Mouse (Mus musculus): ENCODE data around the gene Timm10. TPM values are rescaled to one million over a fixed set of nuclear protein-coding genes. Genes with fewer than 3 reads are reported as not detected.
A peak's percentile ranks its signal among the peaks of the same experiment; 100 is the strongest.

Gene Timm10
- polyA plus RNA-seq, 1 experiment = 90.3 TPM

DNA sequence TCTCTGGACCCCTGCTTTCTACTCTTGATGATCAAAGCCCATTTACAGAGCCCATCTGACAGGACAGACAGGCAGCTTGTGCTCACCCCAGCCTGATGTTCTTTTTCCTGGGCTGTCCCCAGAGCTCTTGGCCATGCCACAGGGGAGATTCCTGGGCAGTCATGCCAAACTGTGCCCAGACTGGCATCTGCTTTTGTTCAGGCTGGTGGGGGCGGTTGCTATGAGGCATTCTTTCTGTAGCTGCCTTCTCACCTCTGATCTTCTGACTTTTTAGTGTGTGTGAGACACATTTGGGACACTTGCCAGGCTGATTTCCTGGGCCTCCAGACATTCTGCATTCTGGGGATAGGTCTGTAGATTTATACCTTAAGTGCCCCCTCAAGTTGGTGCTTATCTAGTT lies 31.8 kb downstream of the Timm10 start:
- 86% methylated on average over 1 of the region's 1 CpGs for WGBS
- H3K36me3 ChIP-seq (ENCODE audit: control insufficient read depth, insufficient read depth, low read length) = no peaks in the 10 kb centered on the region
- DNase-seq = no peak
- no peak overlapping the region for H3K27ac ChIP-seq (ENCODE audit: insufficient read depth, low read depth, low read length)
- TF ChIP-seq CTCF (conservative IDR thresholded peaks at IDR 0.05; ENCODE audit: insufficient read depth, insufficient read length, low read depth, low read length) = no peak
- no peak for TF ChIP-seq POLR2A (IDR thresholded peaks at IDR 0.05; ENCODE audit: low read depth, low read length)
- H3K4me3 ChIP-seq (ENCODE audit: insufficient read depth, low read depth, low read length) = no peak overlapping the region
- no peaks in the 10 kb centered on the region for H3K4me1 ChIP-seq (ENCODE audit: control insufficient read depth, insufficient read depth, low read length)
- no peaks in the 10 kb centered on the region for H3K27me3 ChIP-seq (replicated peaks; ENCODE audit: control insufficient read depth, insufficient read depth, low read length)

DNA sequence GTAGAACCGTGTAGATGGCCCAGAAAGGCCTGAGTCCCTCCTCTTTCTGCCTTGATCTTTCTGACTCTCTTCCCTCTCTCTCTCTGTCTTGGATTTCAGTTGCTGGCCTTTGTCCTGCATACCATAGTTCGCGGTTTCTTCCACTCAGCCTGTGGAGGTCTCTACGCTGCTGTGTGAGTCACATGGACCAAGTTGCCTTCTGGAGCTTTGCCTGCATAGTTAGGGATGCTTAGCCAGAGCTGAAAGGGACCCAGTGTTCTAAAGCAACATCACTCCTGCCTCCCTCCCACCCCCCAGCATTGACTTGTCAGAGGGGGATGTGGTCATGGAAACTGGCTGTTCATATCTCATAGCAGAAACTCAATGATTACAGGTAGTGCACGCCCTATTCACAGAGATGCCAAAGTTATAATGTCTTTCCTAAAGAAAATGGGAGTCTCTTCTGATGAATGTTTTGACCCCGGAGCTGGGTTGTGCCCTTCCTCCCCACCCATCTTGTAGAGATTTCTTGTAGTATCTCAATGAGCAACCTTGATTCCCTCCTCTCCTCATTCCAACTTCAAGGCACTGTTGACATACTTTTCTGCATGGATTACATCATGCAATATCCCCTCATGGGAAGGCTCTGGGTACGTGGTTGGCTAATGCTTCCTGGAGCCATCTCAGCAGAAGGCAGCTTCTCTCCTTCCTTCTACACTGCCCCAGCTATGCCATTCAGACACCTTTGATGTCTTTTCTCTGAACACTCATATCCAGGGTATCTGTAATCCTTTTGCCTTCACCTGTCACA lies 33.4 kb downstream of the Timm10 start:
- Histone ChIP-seq H3K4me1 (ENCODE audit: control insufficient read depth, insufficient read depth, low read length) (no peaks in the 10 kb centered on the region), H3K4me3 (ENCODE audit: insufficient read depth, low read depth, low read length) (no peak overlapping the region), H3K36me3 (ENCODE audit: control insufficient read depth, insufficient read depth, low read length) (no peaks in the 10 kb centered on the region), H3K27me3 (replicated peaks; ENCODE audit: control insufficient read depth, insufficient read depth, low read length) (no peaks in the 10 kb centered on the region), H3K27ac (ENCODE audit: insufficient read depth, low read depth, low read length) (no peak overlapping the region)
- no peak for TF ChIP-seq CTCF (conservative IDR thresholded peaks at IDR 0.05; ENCODE audit: insufficient read depth, insufficient read length, low read depth, low read length)
- no peak for TF ChIP-seq POLR2A (IDR thresholded peaks at IDR 0.05; ENCODE audit: low read depth, low read length)
- DNase-seq = no peak
- WGBS = 74% methylated on average over 7 of the region's 7 CpGs

DNA sequence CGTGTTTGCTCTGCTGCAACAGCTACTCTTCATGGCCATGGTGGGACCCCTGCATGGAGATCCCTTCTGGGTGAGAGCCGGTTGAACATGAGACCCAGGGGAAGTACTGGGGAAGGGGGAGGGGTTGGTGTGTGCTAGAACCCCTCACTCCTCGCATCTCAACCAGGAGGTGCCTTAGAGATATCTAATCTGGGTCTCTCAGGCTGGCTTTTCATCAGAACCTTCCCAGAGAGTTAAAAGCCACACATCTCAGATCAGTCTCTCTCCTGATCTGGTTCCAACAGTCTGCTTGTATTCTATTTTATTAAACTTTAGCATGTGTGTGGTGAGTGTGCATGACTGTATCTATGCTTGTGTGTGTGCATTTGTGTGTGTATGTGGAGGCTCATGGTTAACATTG lies 34.6 kb downstream of the Timm10 start:
- Histone ChIP-seq H3K36me3 (ENCODE audit: control insufficient read depth, insufficient read depth, low read length) (no peaks in the 10 kb centered on the region), H3K4me1 (ENCODE audit: control insufficient read depth, insufficient read depth, low read length) (0 out of 2 replicates have a peak, but pooled peaks cover 3% of the 10 kb centered on the region), H3K27ac (ENCODE audit: insufficient read depth, low read depth, low read length) (no peak overlapping the region), H3K4me3 (ENCODE audit: insufficient read depth, low read depth, low read length) (no peak overlapping the region), H3K27me3 (replicated peaks; ENCODE audit: control insufficient read depth, insufficient read depth, low read length) (no peaks in the 10 kb centered on the region)
- no peak for DNase-seq
- no peak for TF ChIP-seq POLR2A (IDR thresholded peaks at IDR 0.05; ENCODE audit: low read depth, low read length)
- no peak for TF ChIP-seq CTCF (conservative IDR thresholded peaks at IDR 0.05; ENCODE audit: insufficient read depth, insufficient read length, low read depth, low read length)
- WGBS = 92% methylated on average over 3 of the region's 3 CpGs

DNA sequence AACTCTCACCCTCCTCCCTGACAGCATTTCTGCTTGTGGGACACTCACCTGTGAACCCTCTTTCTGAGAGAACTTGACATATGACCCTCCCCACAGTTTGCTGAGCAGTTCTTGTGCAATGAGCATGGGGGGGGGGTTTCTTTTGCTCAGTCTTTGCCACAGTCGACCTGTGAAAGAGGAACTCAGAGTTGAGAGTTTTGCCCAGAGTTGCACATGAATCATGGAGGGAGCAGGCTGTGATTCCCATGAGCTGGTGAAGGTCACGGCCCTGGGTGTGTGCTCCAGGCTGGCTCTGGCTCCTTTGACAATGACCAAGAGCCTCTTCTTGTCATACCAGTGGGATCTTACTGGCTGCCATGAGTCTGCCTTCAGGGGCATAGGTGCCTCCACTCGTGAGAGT lies 35.4 kb downstream of the Timm10 start:
- Histone ChIP-seq H3K4me1 (ENCODE audit: control insufficient read depth, insufficient read depth, low read length) (0 out of 2 replicates have a peak, but pooled peaks cover 3% of the 10 kb centered on the region), H3K36me3 (ENCODE audit: control insufficient read depth, insufficient read depth, low read length) (no peaks in the 10 kb centered on the region), H3K27me3 (replicated peaks; ENCODE audit: control insufficient read depth, insufficient read depth, low read length) (no peaks in the 10 kb centered on the region), H3K4me3 (ENCODE audit: insufficient read depth, low read depth, low read length) (no peak overlapping the region), H3K27ac (ENCODE audit: insufficient read depth, low read depth, low read length) (no peak overlapping the region)
- DNase-seq = no peak
- TF ChIP-seq CTCF (conservative IDR thresholded peaks at IDR 0.05; ENCODE audit: insufficient read depth, insufficient read length, low read depth, low read length) (no peak), POLR2A (IDR thresholded peaks at IDR 0.05; ENCODE audit: low read depth, low read length) (no peak)
- WGBS = 82% methylated on average over 3 of the region's 3 CpGs

DNA sequence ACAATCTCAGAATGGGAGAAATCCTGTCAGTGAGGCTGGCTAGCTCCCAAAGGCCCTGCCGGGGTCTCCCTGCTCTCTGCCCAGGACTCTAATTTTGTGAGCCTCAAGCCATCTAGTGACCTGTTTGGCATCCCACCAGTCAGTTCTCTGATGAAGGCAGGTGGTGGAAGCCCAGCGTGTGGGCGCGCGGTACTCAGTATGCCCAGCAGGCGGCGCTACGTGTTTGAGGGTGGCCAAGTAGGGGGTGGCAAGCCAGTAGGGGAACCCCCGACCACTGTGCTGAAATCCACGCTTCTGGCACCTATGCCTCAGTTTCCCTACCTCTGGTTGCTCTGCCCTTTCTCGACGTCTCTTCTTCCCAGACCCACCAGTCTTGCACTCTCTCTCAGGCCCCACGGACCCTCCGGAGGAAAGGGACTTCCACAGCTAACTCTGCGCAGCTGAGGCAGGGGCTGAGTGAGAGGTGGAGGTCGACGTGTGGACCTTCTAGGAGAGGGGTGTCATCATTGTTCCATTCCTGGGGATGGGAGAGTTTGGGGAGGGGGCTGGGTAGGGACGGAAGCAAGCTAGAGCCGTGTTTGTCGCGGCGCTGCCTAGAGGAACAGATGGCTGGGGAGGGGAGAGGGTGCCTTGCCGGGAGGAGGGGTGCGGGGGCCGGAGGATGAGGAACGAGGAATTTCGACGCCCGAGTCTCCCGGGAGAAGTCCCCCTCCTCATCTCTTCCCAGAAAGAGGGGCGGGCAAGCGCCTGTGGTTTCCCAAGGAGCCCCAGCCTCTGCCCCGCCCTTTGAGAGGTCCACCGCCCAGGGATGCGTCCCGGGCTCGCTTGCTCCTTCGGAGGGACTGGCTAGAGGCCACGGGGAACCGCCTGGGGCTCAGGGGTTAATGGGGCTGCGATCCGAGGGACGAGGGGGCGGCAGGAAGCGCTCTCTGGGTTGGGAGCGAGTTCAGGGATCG lies 39.1 kb downstream of the Timm10 start:
- H3K27me3 ChIP-seq (replicated peaks; ENCODE audit: control insufficient read depth, insufficient read depth, low read length) = no peaks in the 10 kb centered on the region
- peak; percentile 42 for DNase-seq
- no peak overlapping the region for H3K4me3 ChIP-seq (ENCODE audit: insufficient read depth, low read depth, low read length)
- 0 out of 2 replicates have a peak, but pooled peaks cover 3% of the 10 kb centered on the region for H3K4me1 ChIP-seq (ENCODE audit: control insufficient read depth, insufficient read depth, low read length)
- no peak overlapping the region for H3K27ac ChIP-seq (ENCODE audit: insufficient read depth, low read depth, low read length)
- H3K36me3 ChIP-seq (ENCODE audit: control insufficient read depth, insufficient read depth, low read length) = no peaks in the 10 kb centered on the region
- TF ChIP-seq POLR2A (IDR thresholded peaks at IDR 0.05; ENCODE audit: low read depth, low read length) = no peak
- peak; percentile 57 for TF ChIP-seq CTCF (conservative IDR thresholded peaks at IDR 0.05; ENCODE audit: insufficient read depth, insufficient read length, low read depth, low read length)
- 2% methylated on average over 46 of the region's 47 CpGs for WGBS

DNA sequence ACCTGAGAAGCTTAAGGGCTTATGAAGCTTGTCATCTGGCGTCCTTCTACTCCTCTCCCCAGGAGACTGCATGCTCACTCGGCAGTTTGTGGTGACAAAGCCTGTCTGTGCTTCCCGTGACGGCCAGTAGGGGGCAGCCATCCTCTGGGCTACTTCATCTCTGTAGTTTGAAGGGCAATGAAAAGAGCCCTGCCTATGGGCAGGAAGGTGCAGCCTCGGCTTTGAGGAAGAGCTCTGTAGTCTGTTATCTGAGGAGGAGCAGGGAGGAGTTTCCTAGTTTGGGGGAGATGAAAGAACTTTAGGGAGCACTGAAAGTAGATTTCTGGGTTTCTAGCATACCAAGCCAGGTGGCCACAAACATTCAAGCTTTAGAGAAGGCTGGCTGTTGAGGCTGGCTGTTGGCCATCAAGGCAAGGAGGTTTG lies 41.7 kb downstream of the Timm10 start:
- no peaks in the 10 kb centered on the region for H3K36me3 ChIP-seq (ENCODE audit: control insufficient read depth, insufficient read depth, low read length)
- H3K27ac ChIP-seq (ENCODE audit: insufficient read depth, low read depth, low read length) = no peak overlapping the region
- peak; percentile 73 for DNase-seq
- 16% methylated on average over 5 of the region's 5 CpGs for WGBS
- TF ChIP-seq CTCF (conservative IDR thresholded peaks at IDR 0.05; ENCODE audit: insufficient read depth, insufficient read length, low read depth, low read length) (peak; percentile 79), POLR2A (IDR thresholded peaks at IDR 0.05; ENCODE audit: low read depth, low read length) (no peak)
- no peak overlapping the region for H3K4me3 ChIP-seq (ENCODE audit: insufficient read depth, low read depth, low read length)
- 0 out of 2 replicates have a peak, but pooled peaks cover 3% of the 10 kb centered on the region for H3K4me1 ChIP-seq (ENCODE audit: control insufficient read depth, insufficient read depth, low read length)
- H3K27me3 ChIP-seq (replicated peaks; ENCODE audit: control insufficient read depth, insufficient read depth, low read length) = no peaks in the 10 kb centered on the region

Measured in kidney, adult 2 months (tissue).